Mouse (Mus musculus): ENCODE data around the gene Lmntd2. TPM values are rescaled to one million over a fixed set of nuclear protein-coding genes. Genes with fewer than 3 reads are reported as not detected.

Lmntd2 gene
- polyA plus RNA-seq, 1 experiment, result 6.8 TPM

- WGBS, result 94% methylated on average over 11 of the region's 11 CpGs
- Histone ChIP-seq H3K27me3 (ENCODE audit: control insufficient read depth, insufficient read depth, low read length) (no peaks in the 10 kb centered on the region; the same call in 1 of the 2 replicates), H3K36me3 (ENCODE audit: control insufficient read depth, insufficient read depth, low read length) (no peaks in the 10 kb centered on the region), H3K4me1 (ENCODE audit: control insufficient read depth, insufficient read depth, insufficient read length) (peaks cover 18% of the 10 kb centered on the region), H3K27ac (ENCODE audit: insufficient read depth, low read length) (no peak overlapping the region), H3K4me3 (ENCODE audit: extremely low read depth, insufficient read depth, insufficient read length) (no peak overlapping the region)
- no peak for TF ChIP-seq CTCF (IDR thresholded peaks at IDR 0.05; ENCODE audit: extremely low read depth, insufficient read depth, insufficient read length, insufficient replicate concordance)
- no peak for TF ChIP-seq POLR2A (IDR thresholded peaks at IDR 0.05; ENCODE audit: low read depth, low read length)
- DNase-seq (ENCODE audit: low read depth in 1 of 2, low spot score in 2 of 2), result no peak
Measured at GRCm38 (mm10) chr7:141216894-141217293, 3.0 kb upstream of the Lmntd2 start.

- H3K4me3 ChIP-seq (ENCODE audit: extremely low read depth, insufficient read depth, insufficient read length), result peak overlapping the region; percentile 72
- H3K36me3 ChIP-seq (ENCODE audit: control insufficient read depth, insufficient read depth, low read length), result no peaks in the 10 kb centered on the region
- DNase-seq (ENCODE audit: low read depth in 1 of 2, low spot score in 2 of 2), result peak in 1 of 2 experiments; percentile 50
- 2% methylated on average over 42 of the region's 42 CpGs for WGBS
- TF ChIP-seq CTCF (IDR thresholded peaks at IDR 0.05; ENCODE audit: extremely low read depth, insufficient read depth, insufficient read length, insufficient replicate concordance) (no peak), POLR2A (IDR thresholded peaks at IDR 0.05; ENCODE audit: low read depth, low read length) (no peak)
- no peaks in the 10 kb centered on the region; the same call in 1 of the 2 replicates for H3K27me3 ChIP-seq (ENCODE audit: control insufficient read depth, insufficient read depth, low read length)
- H3K27ac ChIP-seq (ENCODE audit: insufficient read depth, low read length), result peak overlapping the region; percentile 42
- peaks cover 14% of the 10 kb centered on the region for H3K4me1 ChIP-seq (ENCODE audit: control insufficient read depth, insufficient read depth, insufficient read length)
Measured at GRCm38 (mm10) chr7:141215880-141216733, 2.2 kb upstream of the Lmntd2 start.

GRCm38 (mm10) chr7:141215101-141215879 lies 1.4 kb upstream of the Lmntd2 start, which contains the start of gene Rassf7:
Gene Rassf7 (plus strand): TSS chr7:141215860.
- peak; percentile 54; the same call in 1 of the 2 replicates for TF ChIP-seq POLR2A (IDR thresholded peaks at IDR 0.05; ENCODE audit: low read depth, low read length)
- no peak for TF ChIP-seq CTCF (IDR thresholded peaks at IDR 0.05; ENCODE audit: extremely low read depth, insufficient read depth, insufficient read length, insufficient replicate concordance)
- WGBS, result 7% methylated on average over 41 of the region's 41 CpGs
- H3K4me3 ChIP-seq (ENCODE audit: extremely low read depth, insufficient read depth, insufficient read length), result peak within 1 kb of the TSS; percentile 72
- peaks cover 12% of the 10 kb centered on the region for H3K4me1 ChIP-seq (ENCODE audit: control insufficient read depth, insufficient read depth, insufficient read length)
- H3K27me3 ChIP-seq (ENCODE audit: control insufficient read depth, insufficient read depth, low read length), result no peaks in the 10 kb centered on the region; the same call in 1 of the 2 replicates
- DNase-seq (ENCODE audit: low read depth in 1 of 2, low spot score in 2 of 2), result peak; percentile 93 to 98
- H3K36me3 ChIP-seq (ENCODE audit: control insufficient read depth, insufficient read depth, low read length), result no peaks in the 10 kb centered on the region
- H3K27ac ChIP-seq (ENCODE audit: insufficient read depth, low read length), result peak within 1 kb of the TSS; percentile 78

- DNase-seq (ENCODE audit: low read depth in 1 of 2, low spot score in 2 of 2), result no peak
- no peak for TF ChIP-seq POLR2A (IDR thresholded peaks at IDR 0.05; ENCODE audit: low read depth, low read length)
- no peak for TF ChIP-seq CTCF (IDR thresholded peaks at IDR 0.05; ENCODE audit: extremely low read depth, insufficient read depth, insufficient read length, insufficient replicate concordance)
- H3K4me1 ChIP-seq (ENCODE audit: control insufficient read depth, insufficient read depth, insufficient read length), result peaks cover 12% of the 10 kb centered on the region
- WGBS, result 89% methylated on average over 3 of the region's 3 CpGs
- no peak overlapping the region for H3K4me3 ChIP-seq (ENCODE audit: extremely low read depth, insufficient read depth, insufficient read length)
- H3K27me3 ChIP-seq (ENCODE audit: control insufficient read depth, insufficient read depth, low read length), result no peaks in the 10 kb centered on the region; the same call in 1 of the 2 replicates
- no peaks in the 10 kb centered on the region for H3K36me3 ChIP-seq (ENCODE audit: control insufficient read depth, insufficient read depth, low read length)
- no peak overlapping the region for H3K27ac ChIP-seq (ENCODE audit: insufficient read depth, low read length)
Measured at GRCm38 (mm10) chr7:141214310-141214709, 430 bp upstream of the Lmntd2 start.

GRCm38 (mm10) chr7:141213133-141213532 lies 747 bp downstream of the Lmntd2 start:
- H3K36me3 ChIP-seq (ENCODE audit: control insufficient read depth, insufficient read depth, low read length), result no peaks in the 10 kb centered on the region
- H3K27ac ChIP-seq (ENCODE audit: insufficient read depth, low read length), result no peak overlapping the region
- 94% methylated on average over 3 of the region's 3 CpGs for WGBS
- no peak overlapping the region for H3K4me3 ChIP-seq (ENCODE audit: extremely low read depth, insufficient read depth, insufficient read length)
- DNase-seq (ENCODE audit: low read depth in 1 of 2, low spot score in 2 of 2), result no peak
- TF ChIP-seq CTCF (IDR thresholded peaks at IDR 0.05; ENCODE audit: extremely low read depth, insufficient read depth, insufficient read length, insufficient replicate concordance) (no peak), POLR2A (IDR thresholded peaks at IDR 0.05; ENCODE audit: low read depth, low read length) (no peak)
- H3K4me1 ChIP-seq (ENCODE audit: control insufficient read depth, insufficient read depth, insufficient read length), result peaks cover 12% of the 10 kb centered on the region
- no peaks in the 10 kb centered on the region; the same call in 1 of the 2 replicates for H3K27me3 ChIP-seq (ENCODE audit: control insufficient read depth, insufficient read depth, low read length)

- Histone ChIP-seq H3K4me1 (ENCODE audit: control insufficient read depth, insufficient read depth, insufficient read length) (peaks cover 5% of the 10 kb centered on the region; the same call in 1 of the 2 replicates), H3K27ac (ENCODE audit: insufficient read depth, low read length) (no peak overlapping the region), H3K27me3 (ENCODE audit: control insufficient read depth, insufficient read depth, low read length) (no peaks in the 10 kb centered on the region; the same call in 1 of the 2 replicates), H3K36me3 (ENCODE audit: control insufficient read depth, insufficient read depth, low read length) (no peaks in the 10 kb centered on the region), H3K4me3 (ENCODE audit: extremely low read depth, insufficient read depth, insufficient read length) (no peak overlapping the region)
- no peak for DNase-seq (ENCODE audit: low read depth in 1 of 2, low spot score in 2 of 2)
- no peak for TF ChIP-seq POLR2A (IDR thresholded peaks at IDR 0.05; ENCODE audit: low read depth, low read length)
- TF ChIP-seq CTCF (IDR thresholded peaks at IDR 0.05; ENCODE audit: extremely low read depth, insufficient read depth, insufficient read length, insufficient replicate concordance), result no peak
- WGBS, result 92% methylated on average over 14 of the region's 14 CpGs
Measured at GRCm38 (mm10) chr7:141210606-141211131, 3.2 kb downstream of the Lmntd2 start.
